Mouse (Mus musculus) left cerebral cortex, adult 8-10 months (tissue): ENCODE data around the gene Nlrp4f. TPM values are rescaled to one million over a fixed set of nuclear protein-coding genes. Genes with fewer than 3 reads are reported as not detected.

Experiments used
- DNase-seq, 2 experiments: peaks; one replicate each; pipeline ENCODE4 v3.0.0; 2022; ENCODE audit warnings: low spot score in 2 of 2
- total RNA-seq, 4 experiments: library from RNA; stranded (reverse); gene quantifications; 2 replicates each; pipeline ENCODE4 v1.2.4; 2022

Nlrp4f gene
- total RNA-seq = 1 to 10 TPM in 1 of 4 experiments, under 1 TPM in 2, not detected in 1; 0.11 to 1.3 (median 0.53) TPM

- no peak for DNase-seq
These were observed at the start of gene Nlrp4f for GRCm38 (mm10) chr13:65205877-65206276. Nlrp4f (minus strand) TSS chr13:65205977.

DNA sequence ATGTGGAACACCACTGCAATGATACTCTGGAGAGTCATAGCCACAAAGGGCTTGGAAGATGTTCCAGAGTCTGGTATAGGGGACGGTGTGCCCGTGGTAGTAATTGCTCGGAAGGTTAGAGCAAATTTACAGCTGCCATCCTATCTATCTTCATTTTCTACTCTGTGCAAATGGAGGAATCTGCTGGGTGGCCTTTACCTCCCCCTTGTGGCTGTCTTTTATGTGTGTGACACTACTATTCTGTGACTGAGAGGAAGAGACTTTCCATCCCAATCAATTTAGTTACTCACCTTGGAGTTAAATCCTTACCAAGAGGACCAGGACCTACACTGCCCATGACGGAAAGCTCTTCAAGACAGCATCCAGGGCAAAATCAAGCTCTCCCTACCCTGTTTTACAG, 37.5 kb upstream of the Nlrp4f start:
- DNase-seq = no peak

GRCm38 (mm10) chr13:65242319-65242787, 36.6 kb upstream of the Nlrp4f start:
- DNase-seq = peak in 1 of 2 experiments; percentile 22

- peak in 1 of 2 experiments; percentile 47 for DNase-seq
These were observed 36.0 kb upstream of the Nlrp4f start for GRCm38 (mm10) chr13:65241627-65242318.

- DNase-seq = peak; percentile 95 to 99
These were observed 35.4 kb upstream of the Nlrp4f start for GRCm38 (mm10) chr13:65241099-65241626.

DNA sequence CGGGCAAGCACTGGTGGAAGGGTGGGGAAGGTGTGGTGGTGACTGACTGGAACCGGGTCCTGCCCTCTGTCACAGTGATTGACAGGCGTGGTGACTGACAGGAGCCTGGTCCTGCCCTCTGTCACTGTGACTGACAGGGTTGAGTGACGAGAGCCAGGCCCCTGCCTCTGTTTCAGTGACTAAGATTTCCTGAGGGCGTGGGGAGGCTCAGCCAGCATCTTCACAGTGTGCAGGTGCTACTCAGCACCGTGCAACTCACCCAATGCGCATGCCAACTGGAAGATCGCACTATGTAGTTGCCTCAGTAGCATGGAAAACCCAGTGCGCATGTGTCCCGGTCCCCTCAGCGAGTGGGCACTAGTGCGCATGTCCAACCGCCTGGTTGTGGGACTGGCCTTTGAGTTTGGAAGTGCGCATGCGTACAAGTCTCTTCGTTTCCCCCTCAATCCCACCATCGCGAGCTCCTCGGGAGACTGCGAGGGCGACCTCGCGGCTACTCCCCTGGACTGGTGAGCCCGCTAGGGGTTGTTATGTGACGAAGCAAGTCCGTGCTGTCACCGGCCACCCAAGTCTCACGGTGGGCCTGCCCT, 34.8 kb upstream of the Nlrp4f start:
- DNase-seq = peak; percentile 95 to 98

GRCm38 (mm10) chr13:65237211-65237610, 31.4 kb upstream of the Nlrp4f start:
- no peak for DNase-seq

GRCm38 (mm10) chr13:65226657-65227056, 20.9 kb upstream of the Nlrp4f start:
- DNase-seq = no peak

- DNase-seq = no peak
These were observed 20.2 kb upstream of the Nlrp4f start for GRCm38 (mm10) chr13:65225945-65226344.

- no peak for DNase-seq
These were observed 5.1 kb downstream of the Nlrp4f start for GRCm38 (mm10) chr13:65200667-65201066.

DNA sequence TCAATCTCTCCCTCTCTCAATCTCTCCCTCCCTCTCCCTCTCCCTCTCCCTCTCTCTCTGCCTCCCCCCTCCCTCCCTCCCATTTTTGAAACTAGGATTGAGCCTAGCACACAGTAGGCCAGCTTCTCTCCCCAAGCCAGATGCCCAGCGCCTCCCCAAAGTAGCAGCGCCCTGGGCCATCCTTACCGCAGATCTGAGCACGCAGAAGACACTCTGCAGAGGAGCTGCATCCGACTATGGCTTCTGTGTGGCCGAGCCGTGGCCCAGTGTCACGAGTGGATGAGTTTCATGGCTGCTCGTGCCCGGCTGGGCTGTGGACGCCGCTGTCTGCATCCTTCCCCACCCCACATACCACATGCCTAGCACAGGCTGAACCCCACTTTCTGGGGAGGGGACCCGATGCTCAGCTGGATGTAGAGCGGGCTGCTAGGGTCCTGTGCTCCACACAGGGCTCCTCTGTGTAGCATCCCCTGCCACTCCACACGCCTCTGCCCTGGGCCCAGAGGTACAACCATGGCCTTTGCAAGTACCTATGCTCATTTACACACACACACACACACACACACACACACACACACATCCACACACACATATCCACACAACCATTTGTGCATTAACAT, 29.2 kb downstream of the Nlrp4f start:
- no peak for DNase-seq

DNA sequence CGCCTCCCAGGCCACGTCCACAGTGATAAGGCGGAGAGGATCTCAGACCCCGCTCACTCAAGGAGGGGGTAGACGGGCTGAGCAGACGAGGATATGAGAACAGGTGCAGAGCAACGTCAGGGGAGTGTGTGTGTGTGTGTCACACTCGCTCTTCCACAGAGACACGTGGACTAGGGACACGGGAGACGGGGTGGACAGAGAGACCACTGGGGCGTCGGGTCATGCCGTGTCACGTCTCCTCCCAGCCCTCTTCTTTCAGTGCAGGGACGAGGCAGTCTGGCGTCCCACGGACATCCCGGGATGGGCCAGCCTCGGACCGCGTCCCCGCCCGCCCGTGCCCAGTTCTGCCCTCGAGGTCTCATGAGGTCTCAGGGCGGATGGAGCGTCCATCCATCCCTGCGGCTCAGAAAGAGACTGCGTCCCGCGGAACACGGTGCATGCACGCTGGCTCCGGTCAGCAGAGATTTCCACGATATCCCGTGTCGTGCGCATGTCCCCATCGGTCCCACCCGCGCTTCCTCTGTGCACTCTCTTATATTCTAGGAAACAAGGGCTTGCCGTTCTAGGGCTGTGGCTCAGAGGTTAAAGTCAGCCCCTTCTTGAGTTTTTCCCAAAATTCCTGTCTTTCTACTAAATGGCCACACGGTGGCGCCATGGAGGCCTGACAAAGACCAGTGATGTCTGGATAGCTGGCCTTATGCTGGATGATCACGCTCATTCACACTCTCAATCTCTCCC, 29.9 kb downstream of the Nlrp4f start:
- DNase-seq = peak; percentile 1 to 5

DNA sequence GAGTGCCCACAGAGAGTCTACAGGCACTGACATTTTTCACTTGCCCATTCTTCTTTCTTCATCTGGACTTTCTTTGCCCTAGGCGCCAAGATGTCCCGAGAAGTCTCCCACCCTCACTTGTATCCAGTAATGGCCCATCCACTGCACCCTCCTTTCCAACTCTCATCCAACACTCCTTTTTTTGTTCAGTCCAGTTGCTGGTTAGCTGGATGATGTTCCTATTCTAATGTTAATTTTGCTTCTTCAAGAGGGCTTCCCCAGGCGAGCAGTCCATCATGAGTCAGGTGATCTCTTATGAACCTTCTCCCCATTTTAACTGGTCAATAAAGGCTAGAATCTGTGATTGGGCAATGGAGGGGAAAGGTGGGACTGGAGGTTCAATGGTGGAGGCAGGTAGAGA, 31.7 kb downstream of the Nlrp4f start:
- DNase-seq = no peak

- no peak for DNase-seq
These were observed 55.8 kb downstream of the Nlrp4f start, which contains the start of gene Olfr466 for GRCm38 (mm10) chr13:65149940-65150339. Olfr466 (plus strand) TSS chr13:65150240.

GRCm38 (mm10) chr13:65137789-65138188, 68.0 kb downstream of the Nlrp4f start, which contains the start of gene Olfr465-ps1:
Olfr465-ps1 (plus strand) TSS chr13:65138089.
- no peak for DNase-seq

Other genes starting within 250 kb of the Nlrp4f start
- not detected for gene Spata31d1c, start 172.9 kb downstream of the Nlrp4f start, total RNA-seq
- gene Prss47, start 153.2 kb downstream of the Nlrp4f start, total RNA-seq = not detected
- gene Mfsd14b, start 93.0 kb downstream of the Nlrp4f start, total RNA-seq = 10 to 100 TPM; 39.7 to 45.0 (median 41.7) TPM
- not detected for gene Olfr465-ps1, start 67.9 kb downstream of the Nlrp4f start, total RNA-seq
- not detected for gene Olfr466, start 55.7 kb downstream of the Nlrp4f start, total RNA-seq
- gene Gm10775, start 53.6 kb upstream of the Nlrp4f start, total RNA-seq = 1 to 10 TPM in 1 of 4 experiments, under 1 TPM in 2, not detected in 1; 0.64 to 1.1 (median 0.98) TPM
- gene Zfp369, start 72.8 kb upstream of the Nlrp4f start, total RNA-seq = 10 to 100 TPM; 54.3 to 60.0 (median 58.0) TPM